Mouse (Mus musculus) small intestine, adult 2 months (tissue): ENCODE data around the gene Mrpl39. TPM values are rescaled to one million over a fixed set of nuclear protein-coding genes. Genes with fewer than 3 reads are reported as not detected.

ENCODE experiments used
- H3K27ac ChIP-seq: fragments of 200-500 bp; 2 replicates; pipeline ENCODE4 v1.5.1; 2012; ENCODE audit warnings: low read depth, low read length, control low read depth, inconsistent platforms; ENCODE audit not compliant: insufficient read depth
- H3K27me3 ChIP-seq: fragments of 200-500 bp; 2 replicates; pipeline ENCODE4 v1.6.1; 2012; ENCODE audit warnings: mild to moderate bottlenecking, moderate library complexity, low read length, inconsistent platforms; ENCODE audit not compliant: control insufficient read depth, insufficient read depth
- H3K36me3 ChIP-seq: fragments of 200-500 bp; 2 replicates; pipeline ENCODE4 v1.6.1; 2012; ENCODE audit warnings: mild to moderate bottlenecking, low read length, control low read depth, inconsistent platforms; ENCODE audit not compliant: control insufficient read depth, insufficient read depth
- H3K4me1 ChIP-seq: fragments of 200-500 bp; 2 replicates; pipeline ENCODE4 v1.6.1; 2012; ENCODE audit warnings: low read length, inconsistent platforms, mixed read lengths; ENCODE audit not compliant: control insufficient read depth, insufficient read depth, insufficient read length
- H3K4me3 ChIP-seq: fragments of 200-500 bp; 2 replicates; pipeline ENCODE4 v1.5.1; 2012; ENCODE audit warnings: low read depth, mild to moderate bottlenecking, control low read depth, inconsistent platforms, low read length, moderate library complexity
- CTCF ChIP-seq: fragments of 200-500 bp; IDR thresholded peaks from 2 replicates; pipeline ENCODE4 v1.5.1; 2012; ENCODE audit warnings: low read depth, mild to moderate bottlenecking, control low read depth, inconsistent platforms, low read length, moderate library complexity, mixed read lengths; ENCODE audit not compliant: insufficient replicate concordance, insufficient read length; ENCODE audit errors: extremely low read depth
- POLR2A ChIP-seq: fragments of 200-500 bp; IDR thresholded peaks from 2 replicates; pipeline ENCODE4 v1.6.1; 2012; ENCODE audit warnings: low read depth, mild to moderate bottlenecking, control low read depth, inconsistent platforms, low read length, moderate library complexity
- WGBS: fragments of 180-500 bp; shearing (Covaris S2); methylation state at CpG from one replicate; pipeline ENCODE4 v1.1.7; 2018; 5-methylcytosine and 5-hydroxymethylcytosine counted together
- polyA plus RNA-seq: library from polyadenylated mRNA; depleted of rRNA; stranded (reverse); fragments of >200 nt; gene quantifications from 2 replicates; pipeline ENCODE4 v1.2.3, GENCODE M21; 2012

The Mrpl39 gene
- polyA plus RNA-seq, 1 experiment = 3.4 TPM

- no peak overlapping the region for H3K27ac ChIP-seq
- WGBS = 46% methylated on average over 7 of the region's 7 CpGs
- peak; percentile 25; the same call in 1 of the 2 replicates for TF ChIP-seq CTCF
- no peak for TF ChIP-seq POLR2A
- H3K27me3 ChIP-seq = peaks cover 22% of the 10 kb centered on the region
- no peaks in the 10 kb centered on the region for H3K36me3 ChIP-seq
- no peak overlapping the region for H3K4me3 ChIP-seq
- H3K4me1 ChIP-seq = peaks cover 10% of the 10 kb centered on the region
These were observed 40.7 kb upstream of the Mrpl39 start for GRCm38 (mm10) chr16:84776089-84776784.

GRCm38 (mm10) chr16:84775356-84775755 lies 39.8 kb upstream of the Mrpl39 start:
- peak overlapping the region; percentile 24; the same call in 1 of the 2 replicates for H3K4me3 ChIP-seq
- WGBS = 42% methylated on average over 11 of the region's 11 CpGs
- no peaks in the 10 kb centered on the region for H3K36me3 ChIP-seq
- TF ChIP-seq POLR2A = no peak
- no peak for TF ChIP-seq CTCF
- H3K4me1 ChIP-seq = peaks cover 10% of the 10 kb centered on the region
- no peak overlapping the region for H3K27ac ChIP-seq
- H3K27me3 ChIP-seq = peaks cover 22% of the 10 kb centered on the region

- Histone ChIP-seq H3K4me1 (peaks cover 10% of the 10 kb centered on the region), H3K27me3 (peaks cover 22% of the 10 kb centered on the region), H3K27ac (peak overlapping the region; percentile 49; the same call in 1 of the 2 replicates), H3K36me3 (no peaks in the 10 kb centered on the region), H3K4me3 (peak overlapping the region; percentile 61)
- TF ChIP-seq POLR2A (no peak), CTCF (no peak)
- WGBS = 3% methylated on average over 23 of the region's 23 CpGs
These were observed 39.3 kb upstream of the Mrpl39 start for GRCm38 (mm10) chr16:84774761-84775231.

GRCm38 (mm10) chr16:84774003-84774703 lies 38.6 kb upstream of the Mrpl39 start, which contains the start of gene Jam2:
Gene Jam2 (plus strand): TSS chr16:84774123.
- WGBS = under 1% methylated on average over 42 of the region's 43 CpGs
- Histone ChIP-seq H3K4me3 (peak within 1 kb of the TSS; percentile 61), H3K36me3 (no peaks in the 10 kb centered on the region), H3K27me3 (peaks cover 22% of the 10 kb centered on the region), H3K27ac (peak within 1 kb of the TSS; percentile 63; the same call in 1 of the 2 replicates), H3K4me1 (peaks cover 10% of the 10 kb centered on the region)
- TF ChIP-seq CTCF (no peak), POLR2A (no peak)

- Histone ChIP-seq H3K4me1 (peaks cover 10% of the 10 kb centered on the region), H3K27ac (no peak overlapping the region), H3K36me3 (no peaks in the 10 kb centered on the region), H3K4me3 (peak overlapping the region; percentile 61; the same call in 1 of the 2 replicates), H3K27me3 (peaks cover 22% of the 10 kb centered on the region)
- TF ChIP-seq POLR2A = no peak
- TF ChIP-seq CTCF = no peak
- WGBS = 8% methylated on average over 15 of the region's 15 CpGs
These were observed 37.8 kb upstream of the Mrpl39 start for GRCm38 (mm10) chr16:84773268-84773861.

- Histone ChIP-seq H3K4me3 (no peak overlapping the region), H3K27ac (no peak overlapping the region), H3K36me3 (no peaks in the 10 kb centered on the region), H3K27me3 (peaks cover 22% of the 10 kb centered on the region), H3K4me1 (peaks cover 10% of the 10 kb centered on the region)
- 39% methylated on average over 8 of the region's 8 CpGs for WGBS
- no peak for TF ChIP-seq CTCF
- TF ChIP-seq POLR2A = no peak
These were observed 37.1 kb upstream of the Mrpl39 start for GRCm38 (mm10) chr16:84772496-84773267.

GRCm38 (mm10) chr16:84771461-84771860 lies 35.9 kb upstream of the Mrpl39 start:
- WGBS = 76% methylated on average over 2 of the region's 2 CpGs
- Histone ChIP-seq H3K36me3 (no peaks in the 10 kb centered on the region), H3K4me3 (no peak overlapping the region), H3K27ac (no peak overlapping the region), H3K27me3 (peaks cover 22% of the 10 kb centered on the region), H3K4me1 (peaks cover 10% of the 10 kb centered on the region)
- TF ChIP-seq POLR2A = no peak
- no peak for TF ChIP-seq CTCF
